In genomic region chr9:67572790-67573682, GRCm38 (mm10) we compare ENCODE assay signal across 8 mouse cellular contexts. TPM values are rescaled to one million over a fixed set of nuclear protein-coding genes. Genes with fewer than 3 reads are reported as not detected.
DNase-seq lines count a peak whose midpoint lies in the region; ATAC-seq and TF ChIP-seq lines count a peak whose summit lies in the region.

No protein-coding gene starts in this region.

- WGBS in hindbrain, embryonic 14.5 days = 19% methylated on average over 10 of the region's 10 CpGs
- 39% methylated on average over 10 of the region's 10 CpGs for WGBS in neural tube, embryonic 12.5 days

- no peaks in the 10 kb centered on the region for H3K9me3 ChIP-seq in hindbrain, embryonic 14.5 days (ENCODE audit: control insufficient read depth, low read length)
- no peaks in the 10 kb centered on the region for H3K9me3 ChIP-seq in neural tube, embryonic 12.5 days

- H3K4me1 ChIP-seq in hindbrain, embryonic 14.5 days (replicated peaks; ENCODE audit: control insufficient read depth, insufficient read depth, low read length) = peaks cover 24% of the 10 kb centered on the region
- H3K4me1 ChIP-seq in neural tube, embryonic 12.5 days = peaks cover 19% of the 10 kb centered on the region

- H3K4me2 ChIP-seq in hindbrain, embryonic 14.5 days (replicated peaks) = peak overlapping the region; percentile 20
- 0 out of 2 replicates have a peak overlapping the region, but pooled peaks have one; percentile 3 for H3K4me2 ChIP-seq in neural tube, embryonic 12.5 days (replicated peaks)

- no peak overlapping the region for H3K9ac ChIP-seq in hindbrain, embryonic 14.5 days
- H3K9ac ChIP-seq in neural tube, embryonic 12.5 days = no peak overlapping the region

- no peak for DNase-seq in layer of hippocampus, adult 2 months (ENCODE audit: low spot score in 2 of 2)
- DNase-seq in layer of hippocampus, adult 8-10 months (ENCODE audit: low spot score in 2 of 2) = no peak
- peak; percentile 32 for DNase-seq in embryo, embryonic 10.5 days (ENCODE audit: low spot score)
- DNase-seq in hindbrain, embryonic 14.5 days (ENCODE audit: low spot score) = peak; percentile 55
- DNase-seq in c-Kit-positive CD71-positive TER-119-positive erythroid progenitor cells, embryonic 14.5 days (ENCODE audit: low spot score) = no peak
- DNase-seq in spleen, postnatal 10 days (ENCODE audit: low spot score in 2 of 2) = no peak
- DNase-seq in thymus, postnatal 36 days = no peak

- peak; percentile 53; the same call in 1 of the 2 replicates for ATAC-seq in hindbrain, embryonic 14.5 days (ENCODE audit: low FRiP score)
- no peak for ATAC-seq in neural tube, embryonic 12.5 days (ENCODE audit: low FRiP score, low read depth)

- no peaks in the 10 kb centered on the region for H3K36me3 ChIP-seq in hindbrain, embryonic 14.5 days (replicated peaks; ENCODE audit: control insufficient read depth, insufficient read depth)
- no peaks in the 10 kb centered on the region for H3K36me3 ChIP-seq in neural tube, embryonic 12.5 days

- H3K4me3 ChIP-seq in layer of hippocampus, adult 2 months = peak overlapping the region; percentile 11; the same call in 1 of the 2 replicates
- H3K4me3 ChIP-seq in hindbrain, embryonic 14.5 days (replicated peaks; ENCODE audit: low read length) = no peak overlapping the region
- H3K4me3 ChIP-seq in neural tube, embryonic 12.5 days = no peak overlapping the region

- H3K27ac ChIP-seq in layer of hippocampus, adult 2 months = peak overlapping the region; percentile 60
- peak overlapping the region; percentile 15; the same call in 1 of the 2 replicates for H3K27ac ChIP-seq in hindbrain, embryonic 14.5 days
- H3K27ac ChIP-seq in neural tube, embryonic 12.5 days = no peak overlapping the region

- no peaks in the 10 kb centered on the region for H3K27me3 ChIP-seq in hindbrain, embryonic 14.5 days (ENCODE audit: control insufficient read depth, insufficient read depth, low read length)
- H3K27me3 ChIP-seq in neural tube, embryonic 12.5 days (replicated peaks) = no peaks in the 10 kb centered on the region

- no peak for TF ChIP-seq CTCF in layer of hippocampus, adult 2 months (conservative IDR thresholded peaks at IDR 0.05)

RNA-seq across cellular contexts. Expression of gene Tln2, which starts 13.5 kb away (rescaled TPM):
- total RNA-seq in layer of hippocampus, adult 2 months (2021) = 100 to 1,000 TPM in 1 of 2 experiments, 10 to 100 TPM in 1; 95.2 to 101 TPM
- total RNA-seq in layer of hippocampus, adult 8-10 months (2022) = 100 to 1,000 TPM in 1 of 4 experiments, 10 to 100 TPM in 3; 79.6 to 100 (median 88.0) TPM
- 38.3 and 41.5 TPM in 2 replicates for polyA plus RNA-seq in hindbrain, embryonic 14.5 days (2014; fragmentation: Nextera tagmentation; extraction: Ambion mirVana)
- 19.0 and 23.4 TPM in 2 replicates for polyA plus RNA-seq in neural tube, embryonic 12.5 days (2016; fragmentation: Nextera tagmentation; extraction: Ambion mirVana)

Comparison
In these comparisons a context has a peak if more than half of its experiments do, and no peak if none do; other contexts are left out.
1. DNase-seq: peak in embryo, embryonic 10.5 days (single experiment) and hindbrain, embryonic 14.5 days (single experiment); none in layer of hippocampus, adult 2 months (0 of 2), layer of hippocampus, adult 8-10 months (0 of 2), c-Kit-positive CD71-positive TER-119-positive erythroid progenitor cells, embryonic 14.5 days (single experiment), spleen, postnatal 10 days (0 of 2) and thymus, postnatal 36 days (0 of 2).